7 mouse cellular contexts compared by ENCODE assay signal in the genomic region with DNA sequence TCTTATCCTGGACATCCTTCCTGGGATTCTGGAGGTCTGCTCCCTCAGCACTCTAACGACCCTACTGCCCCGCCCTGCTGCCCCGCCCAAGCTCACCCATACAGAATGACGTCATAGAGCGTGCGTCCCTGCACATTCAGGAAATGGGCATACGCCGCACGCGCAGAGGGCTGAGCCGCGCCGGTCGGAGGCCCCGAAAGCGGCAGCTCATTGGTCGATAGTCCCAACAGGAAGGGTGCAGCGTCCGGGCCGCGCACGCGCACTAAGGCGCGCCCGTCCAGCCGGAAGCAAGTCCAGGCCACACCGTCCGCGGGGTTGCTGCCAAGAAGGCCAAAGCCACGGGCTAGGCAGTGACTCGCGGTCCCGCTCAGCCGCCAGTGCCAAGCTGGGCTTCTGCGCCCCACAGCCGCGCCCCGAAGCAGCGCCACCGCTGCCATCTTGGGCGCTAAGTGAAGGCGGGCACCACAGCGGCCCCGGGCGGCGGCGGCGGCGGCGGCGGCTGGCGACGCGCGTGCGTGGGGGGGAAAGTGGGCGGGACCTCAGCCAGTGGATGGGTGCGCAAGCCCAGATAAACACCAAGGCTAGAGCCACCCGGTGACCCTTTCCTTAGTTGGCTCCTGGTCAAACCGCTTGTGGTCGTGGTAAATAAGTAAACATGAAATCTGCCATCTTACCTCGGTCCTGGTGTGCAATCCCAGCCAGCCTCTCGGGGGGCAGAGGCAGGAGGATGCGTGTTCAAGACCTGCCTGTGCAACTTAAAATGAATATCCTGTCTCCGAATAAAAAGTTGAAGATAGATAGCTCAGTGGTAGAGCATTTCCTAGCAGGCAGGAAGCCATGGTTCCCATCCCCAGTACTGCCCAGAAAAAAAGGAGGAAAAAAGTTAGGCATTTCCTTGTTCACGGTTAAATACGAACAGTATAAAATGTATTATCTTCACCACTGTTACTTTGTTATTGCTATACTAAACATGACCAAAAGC. TPM values are rescaled to one million over a fixed set of nuclear protein-coding genes. Genes with fewer than 3 reads are reported as not detected.
DNase-seq lines count a peak whose midpoint lies in the region; ATAC-seq lines count a peak whose summit lies in the region.

A gene (minus strand): TSS at position 485 of the 982 bp plus-strand sequence.

- peak; percentile 99 for DNase-seq in adrenal gland, adult 8-10 months
- peak; percentile 95 for DNase-seq in embryo, embryonic 9.5 days (ENCODE audit: extremely low spot score)
- peak; percentile 100 for DNase-seq in kidney, adult 11 months
- DNase-seq in limb, embryonic 10.5 days (ENCODE audit: low spot score), result peak; percentile 97
- DNase-seq in spleen, adult 12 weeks (ENCODE audit: low spot score), result peak; percentile 97

- H3K4me1 ChIP-seq in limb, embryonic 10.5 days, result peaks cover 16% of the 10 kb centered on the region; the same call in 1 of the 2 replicates
- H3K4me1 ChIP-seq in midbrain, embryonic 13.5 days (replicated peaks), result peaks cover 21% of the 10 kb centered on the region

- H3K9ac ChIP-seq in midbrain, embryonic 13.5 days (replicated peaks), result peak within 1 kb of the TSS; percentile 79

- H3K9me3 ChIP-seq in limb, embryonic 10.5 days (replicated peaks), result no peaks in the 10 kb centered on the region
- H3K9me3 ChIP-seq in midbrain, embryonic 13.5 days, result no peaks in the 10 kb centered on the region

- no peaks in the 10 kb centered on the region for H3K27me3 ChIP-seq in limb, embryonic 10.5 days (ENCODE audit: low read depth, poor library complexity, severe bottlenecking)
- H3K27me3 ChIP-seq in midbrain, embryonic 13.5 days, result no peaks in the 10 kb centered on the region

- H3K36me3 ChIP-seq in limb, embryonic 10.5 days, result no peaks in the 10 kb centered on the region
- peaks cover 5% of the 10 kb centered on the region for H3K36me3 ChIP-seq in midbrain, embryonic 13.5 days

- H3K4me3 ChIP-seq in limb, embryonic 10.5 days, result peak within 1 kb of the TSS; percentile 69
- peak within 1 kb of the TSS; percentile 57 for H3K4me3 ChIP-seq in midbrain, embryonic 13.5 days (replicated peaks)

- WGBS in limb, embryonic 10.5 days, result 3% methylated on average over 60 of the region's 68 CpGs
- WGBS in midbrain, embryonic 13.5 days, result 3% methylated on average over 67 of the region's 68 CpGs

- peak within 1 kb of the TSS; percentile 69 for H3K4me2 ChIP-seq in midbrain, embryonic 13.5 days (replicated peaks)

- peak within 1 kb of the TSS; percentile 94 for H3K27ac ChIP-seq in limb, embryonic 10.5 days
- peak within 1 kb of the TSS; percentile 98 for H3K27ac ChIP-seq in midbrain, embryonic 13.5 days

- ATAC-seq in granulocyte monocyte progenitor cell, adult 5-6 weeks (replicated peaks; ENCODE audit: poor library complexity, severe bottlenecking), result peak; percentile 93
- ATAC-seq in midbrain, embryonic 13.5 days, result peak; percentile 99

RNA-seq across cellular contexts. Expression of the gene that starts here (rescaled TPM):
- total RNA-seq in adrenal gland, adult 8-10 months (2022), result 10 to 100 TPM; 19.3 to 23.3 (median 21.1) TPM
- 0.84 and 2.8 TPM in 2 replicates for total RNA-seq in granulocyte monocyte progenitor cell, adult 5-6 weeks (2014; fragmentation: Nextera tagmentation)
- 3.9 and 6.0 TPM in 2 replicates for total RNA-seq in granulocyte monocyte progenitor cell, adult 5-6 weeks (2017)
- polyA plus RNA-seq in limb, embryonic 10.5 days (2016; fragmentation: Nextera tagmentation; extraction: Ambion mirVana), result 3.3 and 4.5 TPM in 2 replicates
- 7.2 and 7.6 TPM in 2 replicates for polyA plus RNA-seq in midbrain, embryonic 13.5 days (2015; fragmentation: Nextera tagmentation; extraction: Ambion mirVana)

Comparison
In these comparisons a context has a peak if more than half of its experiments do, and no peak if none do; other contexts are left out.
1. Peak in every context shown above with its lines: DNase-seq, ATAC-seq, H3K4me3 ChIP-seq and H3K27ac ChIP-seq.